Mouse (Mus musculus) urinary bladder, postnatal 25 days (tissue): Measurements from ENCODE around the gene Ccdc33.

ENCODE experiments used
- DNase-seq: peaks from one replicate; pipeline ENCODE4 v3.0.0; 2022; ENCODE audit warnings: low spot score

Gene Ccdc33

GRCm38 (mm10) chr9:58047061-58047460 is 71.6 kb downstream of the Ccdc33 start:
- DNase-seq = no peak

- no peak for DNase-seq
These were observed 73.0 kb downstream of the Ccdc33 start for GRCm38 (mm10) chr9:58045646-58046045.

- DNase-seq = no peak
These were observed 73.8 kb downstream of the Ccdc33 start for GRCm38 (mm10) chr9:58044828-58045227.

GRCm38 (mm10) chr9:58043496-58044017 is 75.1 kb downstream of the Ccdc33 start:
- DNase-seq = no peak

GRCm38 (mm10) chr9:58042391-58042790 is 76.2 kb downstream of the Ccdc33 start:
- no peak for DNase-seq

- DNase-seq = no peak
These were observed 77.6 kb downstream of the Ccdc33 start for GRCm38 (mm10) chr9:58040977-58041376.

GRCm38 (mm10) chr9:58038500-58039168 is 80.0 kb downstream of the Ccdc33 start:
- DNase-seq = peak; percentile 67

- DNase-seq = no peak
These were observed 81.7 kb downstream of the Ccdc33 start for GRCm38 (mm10) chr9:58036961-58037360.

GRCm38 (mm10) chr9:58035951-58036698 is 82.5 kb downstream of the Ccdc33 start:
- DNase-seq = no peak

GRCm38 (mm10) chr9:58035519-58035918 is 83.1 kb downstream of the Ccdc33 start:
- DNase-seq = no peak

GRCm38 (mm10) chr9:58031895-58032294 is 86.7 kb downstream of the Ccdc33 start:
- DNase-seq = no peak

- DNase-seq = no peak
These were observed 89.0 kb downstream of the Ccdc33 start for GRCm38 (mm10) chr9:58029635-58030034.

GRCm38 (mm10) chr9:58028841-58029240 is 89.8 kb downstream of the Ccdc33 start:
- DNase-seq = no peak

- DNase-seq = no peak
These were observed 91.0 kb downstream of the Ccdc33 start for GRCm38 (mm10) chr9:58027426-58028180.

GRCm38 (mm10) chr9:58025995-58026394 is 92.6 kb downstream of the Ccdc33 start:
- DNase-seq = no peak

- DNase-seq = no peak
These were observed 100.2 kb downstream of the Ccdc33 start for GRCm38 (mm10) chr9:58018385-58018784.

GRCm38 (mm10) chr9:58016962-58017361 is 101.7 kb downstream of the Ccdc33 start:
- no peak for DNase-seq

GRCm38 (mm10) chr9:58015856-58016255 is 102.8 kb downstream of the Ccdc33 start:
- DNase-seq = no peak

GRCm38 (mm10) chr9:58014393-58015160 is 104.0 kb downstream of the Ccdc33 start:
- no peak for DNase-seq

GRCm38 (mm10) chr9:58012935-58013334 is 105.7 kb downstream of the Ccdc33 start:
- DNase-seq = no peak

GRCm38 (mm10) chr9:58012486-58012885 is 106.1 kb downstream of the Ccdc33 start:
- no peak for DNase-seq

- DNase-seq = no peak
These were observed 107.1 kb downstream of the Ccdc33 start for GRCm38 (mm10) chr9:58011552-58011951.
